Mouse (Mus musculus): ENCODE measurements around the gene Ceacam2.
"Not testable (repeated sequence)": the region's sequence is repeated elsewhere in the genome, so short reads cannot be mapped to it uniquely, and the experiment has no call there.

- TF ChIP-seq CTCF (IDR thresholded peaks at IDR 0.05; ENCODE audit: control insufficient read depth, insufficient read depth, insufficient read length); MAX (IDR thresholded peaks at IDR 0.05); USF1 (IDR thresholded peaks at IDR 0.05; ENCODE audit: low read depth); MYOG (IDR thresholded peaks at IDR 0.05; ENCODE audit: control insufficient read depth, extremely low read depth, insufficient read length): not testable (repeated sequence)
Measured at GRCm38 (mm10) chr7:25576793-25577437, 37.3 kb upstream of the Ceacam2 start.
